Mouse (Mus musculus): ENCODE data around the gene Myof. TPM values are rescaled to one million over a fixed set of nuclear protein-coding genes. Genes with fewer than 3 reads are reported as not detected.

The Myof gene
- polyA plus RNA-seq, 1 experiment: 8.1 TPM

GRCm38 (mm10) chr19:37858406-37859081, 184.8 kb downstream of the Myof start:
- no peak for DNase-seq
- Histone ChIP-seq H3K4me1 (replicated peaks; ENCODE audit: control insufficient read depth, insufficient read depth, low read length) (no peaks in the 10 kb centered on the region), H3K4me3 (ENCODE audit: control insufficient read depth, insufficient read depth, low read length) (no peak overlapping the region), H3K27me3 (ENCODE audit: control insufficient read depth, insufficient read depth, low read length) (no peaks in the 10 kb centered on the region), H3K27ac (ENCODE audit: control insufficient read depth, insufficient read depth, low read length) (no peak overlapping the region), H3K36me3 (ENCODE audit: control insufficient read depth, insufficient read depth, low read length) (no peaks in the 10 kb centered on the region)
- 88% methylated on average over 7 of the region's 7 CpGs for WGBS
- TF ChIP-seq CTCF (IDR thresholded peaks at IDR 0.05; ENCODE audit: borderline replicate concordance, control insufficient read depth, extremely low read depth, insufficient read depth, low read length, poor library complexity) (no peak), POLR2A (IDR thresholded peaks at IDR 0.05; ENCODE audit: control insufficient read depth, extremely low read depth, insufficient read depth, low read length, poor library complexity) (no peak)

- Histone ChIP-seq H3K27me3 (ENCODE audit: control insufficient read depth, insufficient read depth, low read length) (no peaks in the 10 kb centered on the region), H3K4me3 (ENCODE audit: control insufficient read depth, insufficient read depth, low read length) (no peak overlapping the region), H3K36me3 (ENCODE audit: control insufficient read depth, insufficient read depth, low read length) (no peaks in the 10 kb centered on the region), H3K27ac (ENCODE audit: control insufficient read depth, insufficient read depth, low read length) (no peak overlapping the region), H3K4me1 (replicated peaks; ENCODE audit: control insufficient read depth, insufficient read depth, low read length) (no peaks in the 10 kb centered on the region)
- 100% methylated on average over 1 of the region's 1 CpGs for WGBS
- no peak for TF ChIP-seq POLR2A (IDR thresholded peaks at IDR 0.05; ENCODE audit: control insufficient read depth, extremely low read depth, insufficient read depth, low read length, poor library complexity)
- TF ChIP-seq CTCF (IDR thresholded peaks at IDR 0.05; ENCODE audit: borderline replicate concordance, control insufficient read depth, extremely low read depth, insufficient read depth, low read length, poor library complexity): no peak
- no peak for DNase-seq
Measured at GRCm38 (mm10) chr19:37852056-37852455, 191.3 kb downstream of the Myof start.

GRCm38 (mm10) chr19:37851590-37852038, 191.8 kb downstream of the Myof start:
- TF ChIP-seq CTCF (IDR thresholded peaks at IDR 0.05; ENCODE audit: borderline replicate concordance, control insufficient read depth, extremely low read depth, insufficient read depth, low read length, poor library complexity) (no peak), POLR2A (IDR thresholded peaks at IDR 0.05; ENCODE audit: control insufficient read depth, extremely low read depth, insufficient read depth, low read length, poor library complexity) (no peak)
- 60% methylated on average over 9 of the region's 9 CpGs for WGBS
- no peaks in the 10 kb centered on the region for H3K27me3 ChIP-seq (ENCODE audit: control insufficient read depth, insufficient read depth, low read length)

More at GRCm38 (mm10) chr19:37851590-37852038, 191.8 kb downstream of the Myof start:
- Histone ChIP-seq H3K4me1 (replicated peaks; ENCODE audit: control insufficient read depth, insufficient read depth, low read length) (no peaks in the 10 kb centered on the region), H3K27ac (ENCODE audit: control insufficient read depth, insufficient read depth, low read length) (no peak overlapping the region), H3K36me3 (ENCODE audit: control insufficient read depth, insufficient read depth, low read length) (no peaks in the 10 kb centered on the region), H3K4me3 (ENCODE audit: control insufficient read depth, insufficient read depth, low read length) (no peak overlapping the region)
- DNase-seq: no peak

Other genes starting within 250 kb of the Myof start
- 8.4 and 10.4 TPM in 2 replicates for gene Cep55, start 11.4 kb upstream of the Myof start, polyA plus RNA-seq (2012; rRNA removed)
- gene Ffar4, start 53.5 kb upstream of the Myof start, polyA plus RNA-seq (2012; rRNA removed): 9.0 and 10.7 TPM in 2 replicates
- gene Rbp4, start 81.7 kb upstream of the Myof start, polyA plus RNA-seq (2012; rRNA removed): 9.0 and 20.3 TPM in 2 replicates
- gene Pde6c, start 89.2 kb upstream of the Myof start, polyA plus RNA-seq (2012; rRNA removed): not detected in 2 replicates
- 3.5 and 4.3 TPM in 2 replicates for gene Fra10ac1, start 180.6 kb upstream of the Myof start, polyA plus RNA-seq (2012; rRNA removed)
- 0.04 TPM in 1 of 2 replicates, not detected in the other for gene Lgi1, start 221.0 kb upstream of the Myof start, polyA plus RNA-seq (2012; rRNA removed)